Mouse (Mus musculus): ENCODE measurements around the gene Map3k6. TPM values are rescaled to one million over a fixed set of nuclear protein-coding genes. Genes with fewer than 3 reads are reported as not detected.

Gene Map3k6
- polyA plus RNA-seq (2014; fragmentation: Nextera tagmentation; extraction: Ambion mirVana), result 1.2 and 3.0 TPM in 2 replicates

- peak within 1 kb of the TSS; percentile 55; the same call in 1 of the 2 replicates for H3K9ac ChIP-seq (ENCODE audit: low read length)
- peak within 1 kb of the TSS; percentile 86 for H3K4me2 ChIP-seq (ENCODE audit: low read depth, low read length, severe bottlenecking)
- H3K27ac ChIP-seq (ENCODE audit: low read depth, low read length), result no peak within 1 kb of the TSS
- peaks cover 28% of the 10 kb centered on the region for H3K27me3 ChIP-seq (ENCODE audit: control insufficient read depth, insufficient read depth, low read length)
- peaks cover 6% of the 10 kb centered on the region; the same call in 1 of the 2 replicates for H3K4me1 ChIP-seq (replicated peaks; ENCODE audit: control insufficient read depth, insufficient read depth, low read length)
- DNase-seq (ENCODE audit: low spot score), result peak; percentile 66
- H3K36me3 ChIP-seq (ENCODE audit: control insufficient read depth, insufficient read depth, low read length), result no peaks in the 10 kb centered on the region
- WGBS, result 3% methylated on average over 16 of the region's 16 CpGs
- ATAC-seq (replicated peaks; ENCODE audit: low FRiP score), result 0 out of 2 replicates have a peak, but pooled peaks have one; percentile 11
- no peaks in the 10 kb centered on the region for H3K9me3 ChIP-seq (ENCODE audit: control insufficient read depth, low read length)
- peak within 1 kb of the TSS; percentile 48 for H3K4me3 ChIP-seq (ENCODE audit: low read depth, low read length)
Observed at GRCm38 (mm10) chr4:133240490-133240921, at the start of gene Map3k6. Gene Map3k6 (plus strand): TSS chr4:133240818.

GRCm38 (mm10) chr4:133194482-133194881, 46.1 kb upstream of the Map3k6 start:
- Histone ChIP-seq H3K36me3 (ENCODE audit: control insufficient read depth, insufficient read depth, low read length) (peaks cover 14% of the 10 kb centered on the region), H3K4me1 (replicated peaks; ENCODE audit: control insufficient read depth, insufficient read depth, low read length) (peaks cover 25% of the 10 kb centered on the region), H3K4me3 (ENCODE audit: low read depth, low read length) (no peak overlapping the region), H3K9me3 (ENCODE audit: control insufficient read depth, low read length) (no peaks in the 10 kb centered on the region), H3K9ac (ENCODE audit: low read length) (no peak overlapping the region), H3K27me3 (ENCODE audit: control insufficient read depth, insufficient read depth, low read length) (no peaks in the 10 kb centered on the region), H3K27ac (ENCODE audit: low read depth, low read length) (no peak overlapping the region), H3K4me2 (ENCODE audit: low read depth, low read length, severe bottlenecking) (no peak overlapping the region)
- 82% methylated on average over 11 of the region's 11 CpGs for WGBS
- ATAC-seq (replicated peaks; ENCODE audit: low FRiP score) (no peak), DNase-seq (ENCODE audit: low spot score) (no peak)

GRCm38 (mm10) chr4:133195014-133195413, 45.6 kb upstream of the Map3k6 start:
- Histone ChIP-seq H3K36me3 (ENCODE audit: control insufficient read depth, insufficient read depth, low read length) (peaks cover 14% of the 10 kb centered on the region), H3K9ac (ENCODE audit: low read length) (no peak overlapping the region), H3K27ac (ENCODE audit: low read depth, low read length) (no peak overlapping the region), H3K27me3 (ENCODE audit: control insufficient read depth, insufficient read depth, low read length) (no peaks in the 10 kb centered on the region), H3K4me1 (replicated peaks; ENCODE audit: control insufficient read depth, insufficient read depth, low read length) (peaks cover 26% of the 10 kb centered on the region), H3K9me3 (ENCODE audit: control insufficient read depth, low read length) (no peaks in the 10 kb centered on the region), H3K4me3 (ENCODE audit: low read depth, low read length) (no peak overlapping the region), H3K4me2 (ENCODE audit: low read depth, low read length, severe bottlenecking) (no peak overlapping the region)
- ATAC-seq (replicated peaks; ENCODE audit: low FRiP score) (no peak), DNase-seq (ENCODE audit: low spot score) (no peak)
- 78% methylated on average over 4 of the region's 4 CpGs for WGBS

GRCm38 (mm10) chr4:133196136-133196535, 44.5 kb upstream of the Map3k6 start:
- H3K36me3 ChIP-seq (ENCODE audit: control insufficient read depth, insufficient read depth, low read length), result peaks cover 14% of the 10 kb centered on the region
- H3K27ac ChIP-seq (ENCODE audit: low read depth, low read length), result peak overlapping the region; percentile 81; the same call in 1 of the 2 replicates
- no peak overlapping the region for H3K4me3 ChIP-seq (ENCODE audit: low read depth, low read length)
- no peak overlapping the region for H3K4me2 ChIP-seq (ENCODE audit: low read depth, low read length, severe bottlenecking)
- H3K9me3 ChIP-seq (ENCODE audit: control insufficient read depth, low read length), result no peaks in the 10 kb centered on the region
- H3K9ac ChIP-seq (ENCODE audit: low read length), result no peak overlapping the region
- H3K27me3 ChIP-seq (ENCODE audit: control insufficient read depth, insufficient read depth, low read length), result no peaks in the 10 kb centered on the region; the same call in 1 of the 2 replicates
- H3K4me1 ChIP-seq (replicated peaks; ENCODE audit: control insufficient read depth, insufficient read depth, low read length), result peaks cover 35% of the 10 kb centered on the region
- WGBS, result 94% methylated on average over 2 of the region's 2 CpGs
- DNase-seq (ENCODE audit: low spot score), result no peak
- ATAC-seq (replicated peaks; ENCODE audit: low FRiP score), result no peak

GRCm38 (mm10) chr4:133196852-133197251, 43.8 kb upstream of the Map3k6 start:
- Histone ChIP-seq H3K4me1 (replicated peaks; ENCODE audit: control insufficient read depth, insufficient read depth, low read length) (peaks cover 35% of the 10 kb centered on the region), H3K4me3 (ENCODE audit: low read depth, low read length) (no peak overlapping the region), H3K27ac (ENCODE audit: low read depth, low read length) (peak overlapping the region; percentile 81), H3K36me3 (ENCODE audit: control insufficient read depth, insufficient read depth, low read length) (peaks cover 7% of the 10 kb centered on the region), H3K9ac (ENCODE audit: low read length) (peak overlapping the region; percentile 35; the same call in 1 of the 2 replicates), H3K4me2 (ENCODE audit: low read depth, low read length, severe bottlenecking) (no peak overlapping the region), H3K27me3 (ENCODE audit: control insufficient read depth, insufficient read depth, low read length) (no peaks in the 10 kb centered on the region; the same call in 1 of the 2 replicates), H3K9me3 (ENCODE audit: control insufficient read depth, low read length) (no peaks in the 10 kb centered on the region)
- 25% methylated on average over 7 of the region's 7 CpGs for WGBS
- ATAC-seq (replicated peaks; ENCODE audit: low FRiP score) (no peak), DNase-seq (ENCODE audit: low spot score) (no peak)

GRCm38 (mm10) chr4:133197355-133197754, 43.3 kb upstream of the Map3k6 start:
- no peaks in the 10 kb centered on the region for H3K9me3 ChIP-seq (ENCODE audit: control insufficient read depth, low read length)
- peaks cover 35% of the 10 kb centered on the region for H3K4me1 ChIP-seq (replicated peaks; ENCODE audit: control insufficient read depth, insufficient read depth, low read length)
- ATAC-seq (replicated peaks; ENCODE audit: low FRiP score), result 0 out of 2 replicates have a peak, but pooled peaks have one; percentile 19
- peak overlapping the region; percentile 81 for H3K27ac ChIP-seq (ENCODE audit: low read depth, low read length)
- H3K4me3 ChIP-seq (ENCODE audit: low read depth, low read length), result no peak overlapping the region
- whole genome bisulfite sequencing, result 8% methylated on average over 5 of the region's 5 CpGs
- H3K9ac ChIP-seq (ENCODE audit: low read length), result peak overlapping the region; percentile 37
- peaks cover 5% of the 10 kb centered on the region for H3K36me3 ChIP-seq (ENCODE audit: control insufficient read depth, insufficient read depth, low read length)
- H3K4me2 ChIP-seq (ENCODE audit: low read depth, low read length, severe bottlenecking), result no peak overlapping the region
- H3K27me3 ChIP-seq (ENCODE audit: control insufficient read depth, insufficient read depth, low read length), result no peaks in the 10 kb centered on the region; the same call in 1 of the 2 replicates
- DNase-seq (ENCODE audit: low spot score), result peak; percentile 59

- DNase-seq (ENCODE audit: low spot score) (peak; percentile 72), ATAC-seq (replicated peaks; ENCODE audit: low FRiP score) (peak; percentile 42; the same call in 1 of the 2 replicates)
- Histone ChIP-seq H3K27ac (ENCODE audit: low read depth, low read length) (peak overlapping the region; percentile 81), H3K4me2 (ENCODE audit: low read depth, low read length, severe bottlenecking) (peak overlapping the region; percentile 8; the same call in 1 of the 2 replicates), H3K4me3 (ENCODE audit: low read depth, low read length) (no peak overlapping the region), H3K36me3 (ENCODE audit: control insufficient read depth, insufficient read depth, low read length) (peaks cover 4% of the 10 kb centered on the region), H3K9me3 (ENCODE audit: control insufficient read depth, low read length) (no peaks in the 10 kb centered on the region), H3K27me3 (ENCODE audit: control insufficient read depth, insufficient read depth, low read length) (no peaks in the 10 kb centered on the region; the same call in 1 of the 2 replicates), H3K9ac (ENCODE audit: low read length) (peak overlapping the region; percentile 37), H3K4me1 (replicated peaks; ENCODE audit: control insufficient read depth, insufficient read depth, low read length) (peaks cover 35% of the 10 kb centered on the region)
- 9% methylated on average over 13 of the region's 13 CpGs for WGBS
Observed at GRCm38 (mm10) chr4:133197801-133198286, 42.8 kb upstream of the Map3k6 start.

GRCm38 (mm10) chr4:133198337-133199180, 42.1 kb upstream of the Map3k6 start:
- peak overlapping the region; percentile 27; the same call in 1 of the 2 replicates for H3K9ac ChIP-seq (ENCODE audit: low read length)
- H3K9me3 ChIP-seq (ENCODE audit: control insufficient read depth, low read length), result no peaks in the 10 kb centered on the region
- peaks cover 35% of the 10 kb centered on the region for H3K4me1 ChIP-seq (replicated peaks; ENCODE audit: control insufficient read depth, insufficient read depth, low read length)
- WGBS, result 10% methylated on average over 19 of the region's 19 CpGs
- H3K4me2 ChIP-seq (ENCODE audit: low read depth, low read length, severe bottlenecking), result no peak overlapping the region
- H3K36me3 ChIP-seq (ENCODE audit: control insufficient read depth, insufficient read depth, low read length), result no peaks in the 10 kb centered on the region; the same call in none of the 2 replicates
- no peak for ATAC-seq (replicated peaks; ENCODE audit: low FRiP score)
- peak overlapping the region; percentile 81 for H3K27ac ChIP-seq (ENCODE audit: low read depth, low read length)
- no peak overlapping the region for H3K4me3 ChIP-seq (ENCODE audit: low read depth, low read length)
- no peaks in the 10 kb centered on the region; the same call in 1 of the 2 replicates for H3K27me3 ChIP-seq (ENCODE audit: control insufficient read depth, insufficient read depth, low read length)
- DNase-seq (ENCODE audit: low spot score), result peak; percentile 67

Data from forebrain, embryonic 11.5 days (tissue).